Mouse (Mus musculus) C2C12 (cell line): ENCODE measurements around the gene Gm382.

Source experiments
- CEBPB ChIP-seq: IDR thresholded peaks from one replicate; pipeline ENCODE4 v1.6.1; 2011; ENCODE audit warnings: low read depth, mild to moderate bottlenecking, control low read depth, moderate library complexity
- CTCF ChIP-seq: IDR thresholded peaks from one replicate; pipeline ENCODE4 v1.5.1; 2011; ENCODE audit not compliant: control insufficient read depth, insufficient read depth, insufficient read length
- FOSL1 ChIP-seq: IDR thresholded peaks from one replicate; pipeline ENCODE4 v1.8.0; 2011; ENCODE audit warnings: mild to moderate bottlenecking, low read length; ENCODE audit not compliant: poor library complexity, insufficient read depth, severe bottlenecking
- MAX ChIP-seq: IDR thresholded peaks from one replicate; pipeline ENCODE4 v1.6.1; 2011; ENCODE audit warnings: mild to moderate bottlenecking, control low read depth
- MYOD1 ChIP-seq: IDR thresholded peaks from one replicate; pipeline ENCODE4 v1.6.1; 2011; ENCODE audit warnings: low read depth; ENCODE audit not compliant: control insufficient read depth, insufficient read length

GRCm38 (mm10) chrX:127091282-127091681 is 51.5 kb downstream of the Gm382 start:
- no peak for TF ChIP-seq FOSL1
- TF ChIP-seq MAX, result no peak
- TF ChIP-seq CTCF, result no peak
- no peak for TF ChIP-seq CEBPB
- no peak for TF ChIP-seq MYOD1
